Mouse (Mus musculus) right cerebral cortex, postnatal 14 days (tissue): ENCODE data around the gene Tigit.

Experiments
- DNase-seq: peaks from one replicate; pipeline ENCODE4 v3.0.0; 2022

The Tigit gene

DNA sequence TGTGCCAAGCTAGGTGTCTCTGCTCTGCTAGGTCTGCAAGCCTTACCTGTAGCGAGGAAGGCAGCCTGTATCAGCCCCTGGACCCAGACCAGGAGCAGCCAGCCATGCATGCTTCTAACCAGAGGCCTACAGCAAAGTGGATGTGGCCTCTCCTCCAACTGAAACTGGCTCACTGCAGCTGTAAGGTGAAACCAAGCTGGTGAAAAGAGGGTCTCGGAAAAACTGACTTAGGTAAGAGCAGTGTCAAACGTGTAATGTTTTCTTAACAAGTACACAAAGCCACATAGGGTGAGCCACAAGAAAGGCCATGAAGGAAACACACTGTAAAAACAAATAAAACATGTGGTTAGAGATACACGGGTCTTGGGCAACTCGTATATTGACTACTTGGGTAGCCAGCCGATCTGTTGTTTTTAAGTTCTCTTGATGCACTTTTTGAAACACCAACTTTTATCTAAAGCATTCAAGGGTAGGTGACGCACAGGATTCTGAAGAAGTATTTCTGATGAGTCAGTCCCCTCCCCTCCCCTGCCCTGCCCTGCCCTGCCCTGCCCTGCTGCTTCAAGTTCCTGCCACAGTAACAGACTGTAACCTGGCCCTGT, at the start of gene Tigit:
Gene Tigit, minus strand, starts transcription at position 169 of the 602 bp plus-strand sequence.
- no peak for DNase-seq

- no peak for DNase-seq
Observed at GRCm38 (mm10) chr16:43711361-43711760, 47.4 kb upstream of the Tigit start.

- no peak for DNase-seq
Observed at GRCm38 (mm10) chr16:43710651-43711050, 46.7 kb upstream of the Tigit start.

GRCm38 (mm10) chr16:43710134-43710475, 46.2 kb upstream of the Tigit start:
- DNase-seq = no peak

DNA sequence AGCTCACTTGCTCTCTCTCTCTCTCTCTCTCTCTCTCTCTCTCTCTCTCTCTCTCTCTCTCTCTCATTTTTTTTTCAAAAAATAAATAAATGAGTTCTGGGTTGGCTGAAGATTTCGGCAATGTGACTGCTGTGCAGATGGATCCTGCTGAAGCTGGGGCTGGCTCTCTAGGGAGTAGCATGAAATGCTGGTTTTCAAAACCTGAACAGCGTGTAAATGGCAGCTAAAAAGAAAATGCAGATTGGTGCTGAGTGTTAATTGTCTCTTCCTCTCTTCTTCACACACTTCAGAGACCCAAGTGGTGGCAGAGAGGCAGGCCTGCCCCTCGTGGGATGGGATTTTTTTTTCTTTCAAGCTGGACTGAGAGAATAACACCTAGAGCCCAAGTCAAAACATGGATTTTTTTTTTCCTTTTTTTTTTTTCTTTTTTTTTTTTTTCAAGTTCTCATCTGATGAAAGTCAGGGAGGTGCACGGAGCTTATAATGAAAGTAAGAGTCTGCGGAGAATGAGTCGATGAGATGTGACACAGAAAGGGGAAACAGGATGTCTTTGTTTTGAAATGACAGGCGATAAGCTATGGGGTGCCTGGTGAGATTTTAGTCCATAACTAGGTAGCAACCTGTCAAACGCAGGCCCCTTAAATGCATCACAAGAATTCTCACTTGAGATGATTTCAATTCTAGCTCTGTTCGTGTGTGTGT, 45.6 kb upstream of the Tigit start:
- DNase-seq = no peak

DNA sequence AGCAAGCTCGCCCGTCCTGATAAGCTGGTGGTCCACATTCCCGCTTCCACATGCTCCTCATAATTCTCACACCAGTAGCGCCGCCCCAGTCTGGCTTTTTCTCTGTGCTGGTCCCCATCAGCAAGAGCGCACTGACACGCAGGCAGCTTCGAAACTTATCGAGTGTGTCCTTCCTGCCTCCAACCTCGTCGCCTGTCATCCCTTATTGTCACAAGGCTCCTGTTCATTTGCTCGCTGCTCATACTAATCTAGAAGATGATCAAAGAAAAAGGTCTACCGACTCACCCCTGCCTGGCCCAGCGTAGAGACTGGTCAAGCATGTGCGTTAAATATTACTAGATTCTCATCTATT, 45.1 kb upstream of the Tigit start:
- DNase-seq = no peak

- DNase-seq = no peak
Observed at GRCm38 (mm10) chr16:43708335-43709061, 44.6 kb upstream of the Tigit start.

DNA sequence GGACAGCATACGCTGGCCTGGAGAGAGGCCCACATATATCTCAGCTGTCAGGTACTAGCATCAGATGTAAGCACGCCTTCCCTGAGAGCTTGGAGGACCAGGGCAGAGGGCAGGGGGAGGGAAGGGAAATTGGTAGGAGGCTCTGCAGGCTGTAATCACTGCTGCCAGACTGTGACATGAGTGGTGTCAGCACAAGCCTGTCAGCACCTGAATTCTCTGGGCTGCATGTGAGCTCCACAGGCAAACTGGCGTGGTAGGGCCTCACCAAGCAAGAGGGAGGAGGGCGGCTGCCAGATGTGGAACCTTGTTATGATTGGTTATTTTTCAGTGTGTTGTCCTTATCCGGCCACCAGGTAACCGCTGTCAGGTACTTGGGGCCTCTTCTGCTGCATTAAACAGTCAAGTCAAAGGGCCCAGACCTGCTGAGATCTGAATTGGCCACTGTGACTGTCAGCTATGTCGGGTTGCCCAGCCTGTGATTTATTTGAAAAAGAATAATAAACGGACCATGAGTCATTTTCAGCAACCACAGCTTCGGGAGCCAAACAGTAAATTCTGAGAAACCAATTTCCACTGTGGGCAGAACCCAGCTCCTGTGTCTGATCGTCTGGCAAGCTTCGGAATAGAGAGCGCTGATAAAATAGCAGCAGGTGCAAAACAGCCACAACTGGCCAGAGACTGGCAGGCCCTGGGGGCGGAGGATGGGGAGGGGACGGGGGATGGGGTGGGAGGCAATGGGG, 38.0 kb upstream of the Tigit start:
- DNase-seq = no peak

GRCm38 (mm10) chr16:43700575-43700974, 36.6 kb upstream of the Tigit start:
- DNase-seq = no peak

- DNase-seq = no peak
Observed at GRCm38 (mm10) chr16:43698735-43699649, 35.0 kb upstream of the Tigit start.

DNA sequence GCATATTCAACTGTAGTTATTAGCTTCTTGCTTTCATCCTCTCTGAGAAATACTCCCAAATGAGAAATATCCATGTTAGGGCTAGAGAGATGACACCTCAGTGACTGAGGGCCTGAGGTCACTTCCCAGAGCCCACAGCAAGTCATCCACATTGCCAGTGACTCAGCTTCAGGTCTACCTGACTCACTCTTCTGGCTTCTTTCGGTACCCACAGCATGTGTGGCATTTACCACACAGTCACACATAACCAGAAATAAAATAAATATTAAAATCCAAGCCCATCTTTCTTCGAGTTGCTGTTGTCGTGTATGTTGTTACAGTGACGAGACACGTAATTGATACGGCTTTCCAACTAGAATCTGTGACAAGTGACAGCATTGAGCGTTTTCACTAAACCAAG, 33.8 kb upstream of the Tigit start:
- DNase-seq = no peak

DNA sequence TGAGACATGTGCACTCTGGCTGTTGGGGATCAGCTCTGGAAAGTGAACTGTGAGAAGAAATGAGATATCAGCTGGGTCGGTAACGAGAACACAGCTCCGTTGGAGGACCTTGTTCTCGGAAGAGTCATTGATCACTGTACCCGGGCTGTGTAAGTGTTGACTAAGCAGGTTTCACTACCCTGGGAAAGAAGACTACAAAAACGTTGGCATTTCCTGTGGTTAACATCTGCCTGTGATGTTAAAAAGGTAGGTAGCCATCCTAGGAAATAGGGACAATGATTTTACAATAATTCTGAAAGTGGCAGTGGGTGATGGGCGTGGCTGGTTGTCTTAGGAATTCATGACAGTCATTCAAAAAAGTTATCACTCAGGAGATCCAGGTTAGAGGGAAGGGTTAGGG, 31.9 kb upstream of the Tigit start:
- no peak for DNase-seq

DNA sequence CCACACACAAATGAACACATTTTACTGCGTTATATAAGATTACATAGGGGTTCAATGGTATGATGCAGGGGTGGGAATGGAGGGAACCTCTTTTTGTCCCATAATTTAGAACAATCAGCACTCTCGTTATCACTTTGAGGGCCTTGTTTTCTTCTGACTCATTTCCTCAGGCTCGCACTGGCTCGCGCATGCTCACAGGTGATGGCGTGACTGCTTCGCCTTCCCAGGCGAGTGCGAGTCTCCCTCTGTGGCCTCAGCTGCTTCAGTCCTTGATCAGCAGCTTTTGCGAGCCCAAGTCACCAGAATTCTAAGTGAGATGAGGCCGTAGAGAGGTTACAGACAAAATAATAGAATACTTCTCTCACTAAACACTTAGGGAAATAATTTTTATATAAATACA, 30.2 kb upstream of the Tigit start:
- DNase-seq = no peak

- no peak for DNase-seq
Observed at GRCm38 (mm10) chr16:43692611-43693010, 28.7 kb upstream of the Tigit start.

DNA sequence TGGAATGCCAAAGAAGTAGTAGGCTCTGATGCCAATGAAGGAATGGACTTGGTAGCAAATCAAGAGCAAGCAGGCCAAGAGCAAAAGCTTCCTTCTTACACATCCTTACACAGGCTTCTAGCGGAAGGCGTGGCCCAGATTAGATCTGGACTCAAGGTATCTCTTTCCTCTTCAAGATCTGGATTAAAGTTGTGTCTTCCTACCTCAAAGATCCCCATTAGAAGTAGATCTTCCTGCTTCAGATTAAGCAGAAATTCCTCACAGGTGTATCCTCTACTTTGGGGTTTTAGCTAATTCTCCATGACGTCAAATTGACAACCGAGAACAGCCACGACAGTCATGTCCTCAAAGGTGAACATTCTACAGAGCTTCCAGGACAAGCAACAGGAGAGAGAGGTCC, 27.8 kb upstream of the Tigit start:
- no peak for DNase-seq

GRCm38 (mm10) chr16:43690912-43691311, 27.0 kb upstream of the Tigit start:
- no peak for DNase-seq

DNA sequence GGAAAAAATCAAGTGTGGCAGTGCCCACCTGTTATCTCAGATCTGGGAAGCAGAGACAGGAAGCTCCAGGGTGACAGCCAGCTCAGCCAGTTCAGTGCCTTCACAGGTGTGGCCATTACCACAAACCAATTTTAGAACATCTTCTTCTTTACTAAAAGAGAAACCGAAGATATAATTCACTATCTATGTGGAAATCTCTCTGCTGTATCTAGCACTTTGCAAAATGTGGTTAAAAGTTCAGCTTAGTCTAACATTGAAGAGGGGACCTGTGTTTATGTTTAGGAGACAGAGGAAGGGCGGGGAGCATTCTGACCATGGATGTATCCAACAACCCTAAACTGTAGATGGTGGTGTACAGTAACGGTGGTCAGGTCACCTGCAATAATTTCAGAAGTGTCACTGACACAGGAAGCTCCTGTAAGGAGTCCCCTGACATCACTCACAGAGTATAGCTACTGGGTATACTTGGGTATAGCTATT, 26.3 kb upstream of the Tigit start:
- no peak for DNase-seq

DNA sequence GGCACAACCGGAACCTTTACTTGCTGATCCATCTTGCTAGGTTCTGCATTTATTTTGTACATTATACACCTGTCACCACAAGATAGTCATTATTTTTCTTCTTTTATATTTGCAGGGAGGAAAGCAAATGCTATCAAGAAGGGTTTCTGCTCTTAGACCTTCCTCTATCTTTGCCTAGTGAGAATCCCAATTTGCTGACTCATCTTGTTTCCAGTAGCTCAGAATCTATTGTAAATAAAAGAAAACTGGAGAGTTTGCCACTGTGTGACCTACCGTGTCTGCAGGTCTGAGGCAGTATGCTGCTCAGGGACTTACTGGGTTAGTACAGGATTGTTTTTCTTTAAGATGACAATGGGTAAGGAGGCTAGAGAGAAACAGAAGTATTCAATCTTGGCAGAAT, 24.0 kb upstream of the Tigit start:
- DNase-seq = no peak

DNA sequence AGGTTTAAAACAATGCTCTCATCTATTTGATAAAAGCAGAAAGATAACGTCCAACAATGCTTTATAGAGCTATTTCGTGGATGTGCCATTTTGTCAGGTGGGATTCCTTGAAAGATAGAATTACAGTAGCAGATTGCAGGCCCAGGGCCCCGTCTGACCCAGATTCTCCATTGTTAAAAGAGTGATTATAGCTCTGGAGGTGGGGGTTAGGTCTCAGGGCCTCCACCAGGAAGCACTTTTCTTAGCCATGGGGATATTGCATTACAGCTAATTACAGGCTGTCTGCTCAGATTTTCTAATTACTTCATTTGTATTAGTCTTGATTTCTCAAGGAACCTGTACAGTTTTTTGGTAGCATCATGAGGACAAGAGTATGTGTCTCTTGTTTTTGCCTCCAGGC, 10.5 kb upstream of the Tigit start:
- no peak for DNase-seq

DNA sequence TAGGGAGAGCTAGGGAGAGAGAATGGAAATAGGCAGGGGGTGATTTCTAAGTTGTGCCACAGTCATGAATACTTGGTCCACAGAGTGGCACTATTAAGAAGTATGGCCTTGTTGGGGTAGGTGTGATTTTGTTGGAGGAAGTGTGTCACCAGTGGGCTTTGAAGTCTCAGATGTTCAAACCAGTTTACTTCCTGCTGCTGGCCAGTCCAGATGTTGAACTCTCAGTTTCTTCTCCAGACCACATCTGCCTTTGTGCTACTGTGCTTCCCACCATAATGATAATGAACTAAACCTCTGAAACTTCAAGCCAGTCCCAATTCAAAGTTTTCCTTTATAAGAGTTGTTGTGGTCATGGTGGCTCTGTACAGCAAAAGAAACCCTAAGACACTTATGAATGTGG, 8.8 kb upstream of the Tigit start:
- no peak for DNase-seq

- DNase-seq = no peak
Observed at GRCm38 (mm10) chr16:43671972-43672371, 8.0 kb upstream of the Tigit start.

- DNase-seq = no peak
Observed at GRCm38 (mm10) chr16:43668294-43668693, 4.3 kb upstream of the Tigit start.

DNA sequence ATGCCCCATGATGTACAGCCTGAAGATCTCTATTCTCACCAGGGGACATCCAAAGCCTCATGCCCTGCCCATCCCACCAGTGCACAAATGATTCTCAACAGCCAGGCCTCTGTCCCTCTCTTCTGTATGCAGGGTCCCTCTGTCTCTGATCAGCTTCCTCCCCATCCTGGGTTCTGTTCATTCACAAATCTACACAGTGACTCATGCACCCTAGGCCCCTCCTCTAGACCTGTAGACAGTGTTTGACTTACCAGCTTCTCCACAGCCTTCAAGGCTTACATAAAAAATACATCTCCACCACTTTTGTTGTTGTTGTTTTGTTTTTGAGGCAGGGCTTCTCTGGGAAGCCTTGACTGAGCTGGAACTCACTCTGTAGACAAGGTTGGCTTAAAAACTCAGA, 915 bp upstream of the Tigit start:
- no peak for DNase-seq
